Mouse (Mus musculus): ENCODE measurements around the gene Prss21. TPM values are rescaled to one million over a fixed set of nuclear protein-coding genes. Genes with fewer than 3 reads are reported as not detected.

Prss21 gene
- polyA plus RNA-seq, 1 experiment from 2014 or later = not detected

DNA sequence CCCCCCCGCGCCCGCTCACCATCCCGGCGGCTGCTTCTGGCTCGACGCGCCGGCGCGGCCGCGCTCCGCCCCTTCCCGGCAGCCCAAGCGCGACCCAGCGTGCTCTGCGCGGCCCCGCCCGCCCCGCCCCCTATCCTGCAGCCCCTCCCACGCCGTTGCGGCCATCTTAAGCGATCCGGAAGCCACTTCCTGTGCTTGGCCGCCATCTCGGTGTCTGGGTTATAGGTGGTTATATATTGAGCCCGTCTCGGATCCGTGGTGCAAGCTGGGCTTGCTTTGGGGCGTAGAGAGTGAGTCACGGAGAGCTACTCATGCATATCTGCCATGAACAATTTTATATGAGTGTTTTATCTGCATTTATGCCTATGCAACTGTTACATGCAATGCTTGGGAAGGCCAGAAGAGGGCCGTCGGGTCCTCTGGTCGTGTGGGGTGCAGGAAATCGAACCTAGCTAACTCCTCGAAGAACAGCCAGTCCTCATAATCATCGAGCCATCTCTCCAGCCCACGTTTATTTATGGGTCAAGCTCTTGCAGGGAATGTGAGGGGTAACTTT, 38.7 kb upstream of the Prss21 start, which contains the start of gene Elob:
Gene Elob, minus strand, starts transcription at position 73 of the 556 bp plus-strand sequence.
- peaks cover 24% of the 10 kb centered on the region for H3K36me3 ChIP-seq (ENCODE audit: control insufficient read depth, insufficient read depth, low read length)
- peaks cover 12% of the 10 kb centered on the region for H3K4me1 ChIP-seq (replicated peaks; ENCODE audit: control insufficient read depth, insufficient read depth, low read length)
- H3K27ac ChIP-seq (ENCODE audit: low read length) = peak within 1 kb of the TSS; percentile 96
- H3K9ac ChIP-seq (ENCODE audit: low read length) = peak within 1 kb of the TSS; percentile 94
- H3K4me3 ChIP-seq (ENCODE audit: low read length) = peak within 1 kb of the TSS; percentile 86
- H3K4me2 ChIP-seq (ENCODE audit: low read depth, low read length) = peak within 1 kb of the TSS; percentile 88
- WGBS = under 1% methylated on average over 30 of the region's 42 CpGs
- 0 out of 2 replicates have a peak, but pooled peaks cover 4% of the 10 kb centered on the region for H3K9me3 ChIP-seq (ENCODE audit: control insufficient read depth, low read length)
- H3K27me3 ChIP-seq (ENCODE audit: control insufficient read depth, insufficient read depth, low read depth, low read length) = peaks cover 10% of the 10 kb centered on the region
- ATAC-seq (ENCODE audit: low read depth) = peak; percentile 96

GRCm38 (mm10) chr17:23831201-23831600, 36.7 kb upstream of the Prss21 start:
- 0 out of 2 replicates have a peak, but pooled peaks cover 4% of the 10 kb centered on the region for H3K9me3 ChIP-seq (ENCODE audit: control insufficient read depth, low read length)
- H3K4me3 ChIP-seq (ENCODE audit: low read length) = no peak overlapping the region
- H3K9ac ChIP-seq (ENCODE audit: low read length) = no peak overlapping the region
- ATAC-seq (ENCODE audit: low read depth) = no peak
- H3K27me3 ChIP-seq (ENCODE audit: control insufficient read depth, insufficient read depth, low read depth, low read length) = peaks cover 10% of the 10 kb centered on the region
- peaks cover 9% of the 10 kb centered on the region for H3K36me3 ChIP-seq (ENCODE audit: control insufficient read depth, insufficient read depth, low read length)
- H3K27ac ChIP-seq (ENCODE audit: low read length) = no peak overlapping the region
- H3K4me1 ChIP-seq (replicated peaks; ENCODE audit: control insufficient read depth, insufficient read depth, low read length) = peaks cover 12% of the 10 kb centered on the region
- WGBS = 95% methylated on average over 1 of the region's 1 CpGs
- H3K4me2 ChIP-seq (ENCODE audit: low read depth, low read length) = no peak overlapping the region

DNA sequence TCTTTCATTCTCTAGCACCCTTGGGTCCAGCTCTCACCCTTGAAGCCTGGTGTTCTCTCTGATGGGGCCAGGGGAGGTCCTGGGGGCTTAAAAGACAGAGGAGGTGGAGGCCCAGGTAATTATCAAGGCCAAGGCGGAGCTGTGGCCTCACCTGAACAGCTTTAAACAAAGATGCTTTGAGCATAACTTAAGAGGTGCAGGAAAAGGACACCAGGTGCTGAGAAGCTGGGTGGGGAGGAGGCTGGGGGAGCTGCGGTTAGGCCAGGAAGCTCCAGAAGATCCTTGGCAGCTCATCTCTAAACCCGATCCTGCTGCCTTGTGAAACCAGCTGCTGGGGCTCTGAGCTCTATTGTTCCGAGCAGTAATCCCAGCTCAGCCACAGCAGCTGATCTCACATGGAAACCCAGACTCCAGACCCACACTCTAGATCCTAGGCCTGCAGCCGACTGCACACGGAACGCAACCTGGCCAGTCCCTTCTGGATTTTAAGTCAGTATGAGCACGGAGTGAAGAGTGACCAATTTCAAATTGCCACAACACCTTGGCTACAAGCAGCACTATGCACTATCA, 31.8 kb upstream of the Prss21 start, which contains the start of gene Prss33:
Gene Prss33, minus strand, starts transcription at position 51 of the 570 bp plus-strand sequence.
- H3K27me3 ChIP-seq (ENCODE audit: control insufficient read depth, insufficient read depth, low read depth, low read length) = peaks cover 8% of the 10 kb centered on the region; the same call in 1 of the 2 replicates

GRCm38 (mm10) chr17:23841145-23841544, 26.7 kb upstream of the Prss21 start:
- no peaks in the 10 kb centered on the region for H3K27me3 ChIP-seq (ENCODE audit: control insufficient read depth, insufficient read depth, low read depth, low read length)
- no peak overlapping the region for H3K4me2 ChIP-seq (ENCODE audit: low read depth, low read length)
- no peak overlapping the region for H3K9ac ChIP-seq (ENCODE audit: low read length)
- 27% methylated on average over 4 of the region's 4 CpGs for WGBS
- H3K27ac ChIP-seq (ENCODE audit: low read length) = no peak overlapping the region
- no peaks in the 10 kb centered on the region for H3K4me1 ChIP-seq (replicated peaks; ENCODE audit: control insufficient read depth, insufficient read depth, low read length)
- no peak overlapping the region for H3K4me3 ChIP-seq (ENCODE audit: low read length)
- no peaks in the 10 kb centered on the region for H3K36me3 ChIP-seq (ENCODE audit: control insufficient read depth, insufficient read depth, low read length)
- ATAC-seq (ENCODE audit: low read depth) = 0 out of 2 replicates have a peak, but pooled peaks have one; percentile 19
- H3K9me3 ChIP-seq (ENCODE audit: control insufficient read depth, low read length) = no peaks in the 10 kb centered on the region

More for the DNA sequence above, 31.8 kb upstream of the Prss21 start, which contains the start of gene Prss33:
- Histone ChIP-seq H3K9me3 (ENCODE audit: control insufficient read depth, low read length) (no peaks in the 10 kb centered on the region), H3K36me3 (ENCODE audit: control insufficient read depth, insufficient read depth, low read length) (no peaks in the 10 kb centered on the region), H3K4me1 (replicated peaks; ENCODE audit: control insufficient read depth, insufficient read depth, low read length) (no peaks in the 10 kb centered on the region), H3K9ac (ENCODE audit: low read length) (no peak within 1 kb of the TSS), H3K4me2 (ENCODE audit: low read depth, low read length) (no peak within 1 kb of the TSS), H3K27ac (ENCODE audit: low read length) (no peak within 1 kb of the TSS), H3K4me3 (ENCODE audit: low read length) (no peak within 1 kb of the TSS)
- no peak for ATAC-seq (ENCODE audit: low read depth)
- WGBS = 66% methylated on average over 8 of the region's 8 CpGs

DNA sequence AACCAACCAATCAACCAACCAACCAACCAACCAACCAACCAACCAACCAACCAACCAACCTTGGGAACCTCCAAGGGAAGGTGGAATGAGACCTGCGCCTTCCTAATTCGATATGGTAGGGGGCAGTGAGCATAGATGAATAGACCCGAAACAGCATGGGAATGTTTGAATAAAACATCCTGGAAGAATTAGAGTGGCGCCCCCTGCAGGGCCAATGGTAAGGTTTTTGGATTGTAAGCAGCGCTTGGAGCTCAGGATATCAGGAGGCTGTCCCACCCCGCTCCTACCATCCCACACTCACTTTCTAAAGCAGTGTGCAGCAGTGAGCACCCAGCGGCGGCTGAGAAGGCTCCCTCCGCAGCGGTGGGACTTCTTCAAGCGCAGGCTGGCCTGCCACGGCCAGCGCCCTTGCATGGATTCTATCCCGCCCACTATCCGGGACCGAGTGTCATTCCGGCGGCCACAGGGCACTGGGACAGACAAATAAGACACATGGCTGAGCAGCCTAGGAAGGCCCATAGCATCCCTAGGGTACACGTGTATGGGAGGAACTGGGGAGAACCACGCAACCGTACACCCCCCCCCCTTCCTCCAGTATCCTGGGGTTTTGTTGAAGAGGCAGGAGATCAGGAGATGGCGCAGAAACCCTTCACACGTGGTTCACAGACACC, 24.6 kb upstream of the Prss21 start:
- no peak overlapping the region for H3K4me3 ChIP-seq (ENCODE audit: low read length)

GRCm38 (mm10) chr17:23843812-23844273, 24.0 kb upstream of the Prss21 start, which contains the start of the genes Prss32 and Prss41:
Gene Prss32 (plus strand): TSS chr17:23843855.
Gene Prss41 (minus strand): TSS chr17:23844172.
- Histone ChIP-seq H3K27me3 (ENCODE audit: control insufficient read depth, insufficient read depth, low read depth, low read length) (no peaks in the 10 kb centered on the region), H3K9me3 (ENCODE audit: control insufficient read depth, low read length) (no peaks in the 10 kb centered on the region), H3K27ac (ENCODE audit: low read length) (no peak within 1 kb of the TSS), H3K36me3 (ENCODE audit: control insufficient read depth, insufficient read depth, low read length) (no peaks in the 10 kb centered on the region), H3K4me3 (ENCODE audit: low read length) (no peak within 1 kb of the TSS), H3K4me2 (ENCODE audit: low read depth, low read length) (peak within 1 kb of the TSS; percentile 35), H3K9ac (ENCODE audit: low read length) (no peak within 1 kb of the TSS), H3K4me1 (replicated peaks; ENCODE audit: control insufficient read depth, insufficient read depth, low read length) (no peaks in the 10 kb centered on the region)
- ATAC-seq (ENCODE audit: low read depth) = peak; percentile 49; the same call in 1 of the 2 replicates
- 12% methylated on average over 19 of the region's 19 CpGs for WGBS

More for the DNA sequence above, 24.6 kb upstream of the Prss21 start:
- peak overlapping the region; percentile 35; the same call in 1 of the 2 replicates for H3K4me2 ChIP-seq (ENCODE audit: low read depth, low read length)
- no peak overlapping the region for H3K9ac ChIP-seq (ENCODE audit: low read length)
- no peak overlapping the region for H3K27ac ChIP-seq (ENCODE audit: low read length)
- H3K36me3 ChIP-seq (ENCODE audit: control insufficient read depth, insufficient read depth, low read length) = no peaks in the 10 kb centered on the region
- whole genome bisulfite sequencing = 44% methylated on average over 23 of the region's 23 CpGs
- H3K27me3 ChIP-seq (ENCODE audit: control insufficient read depth, insufficient read depth, low read depth, low read length) = no peaks in the 10 kb centered on the region
- no peaks in the 10 kb centered on the region for H3K4me1 ChIP-seq (replicated peaks; ENCODE audit: control insufficient read depth, insufficient read depth, low read length)
- ATAC-seq (ENCODE audit: low read depth) = peak; percentile 36; the same call in 1 of the 2 replicates
- no peaks in the 10 kb centered on the region for H3K9me3 ChIP-seq (ENCODE audit: control insufficient read depth, low read length)

DNA sequence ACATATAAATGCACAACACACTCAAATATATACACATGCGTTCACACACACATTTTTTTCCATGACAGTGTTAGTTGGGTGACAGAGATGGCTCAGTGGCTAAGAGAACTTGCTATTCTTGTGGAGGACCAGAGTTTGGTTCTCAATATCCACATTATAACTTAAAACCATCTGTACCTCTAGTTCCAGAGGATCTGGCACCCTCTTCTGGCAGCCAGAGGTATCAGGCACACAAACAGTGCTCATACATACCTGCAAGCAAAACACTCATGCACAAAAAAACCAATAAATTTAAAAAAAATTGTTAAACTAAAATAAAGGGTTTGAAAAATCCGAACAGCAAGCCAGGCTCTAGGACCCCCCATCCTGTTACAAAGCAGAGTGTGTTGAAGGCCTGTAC, 17.8 kb upstream of the Prss21 start:
- Histone ChIP-seq H3K27me3 (ENCODE audit: control insufficient read depth, insufficient read depth, low read depth, low read length) (no peaks in the 10 kb centered on the region), H3K9ac (ENCODE audit: low read length) (no peak overlapping the region), H3K4me2 (ENCODE audit: low read depth, low read length) (no peak overlapping the region), H3K4me1 (replicated peaks; ENCODE audit: control insufficient read depth, insufficient read depth, low read length) (no peaks in the 10 kb centered on the region), H3K9me3 (ENCODE audit: control insufficient read depth, low read length) (no peaks in the 10 kb centered on the region), H3K4me3 (ENCODE audit: low read length) (no peak overlapping the region), H3K27ac (ENCODE audit: low read length) (no peak overlapping the region), H3K36me3 (ENCODE audit: control insufficient read depth, insufficient read depth, low read length) (no peaks in the 10 kb centered on the region)
- no peak for ATAC-seq (ENCODE audit: low read depth)
- WGBS = 58% methylated on average over 2 of the region's 2 CpGs

- Histone ChIP-seq H3K4me1 (replicated peaks; ENCODE audit: control insufficient read depth, insufficient read depth, low read length) (no peaks in the 10 kb centered on the region), H3K9ac (ENCODE audit: low read length) (no peak overlapping the region), H3K36me3 (ENCODE audit: control insufficient read depth, insufficient read depth, low read length) (no peaks in the 10 kb centered on the region), H3K4me2 (ENCODE audit: low read depth, low read length) (no peak overlapping the region), H3K27me3 (ENCODE audit: control insufficient read depth, insufficient read depth, low read depth, low read length) (no peaks in the 10 kb centered on the region), H3K27ac (ENCODE audit: low read length) (no peak overlapping the region), H3K9me3 (ENCODE audit: control insufficient read depth, low read length) (no peaks in the 10 kb centered on the region), H3K4me3 (ENCODE audit: low read length) (no peak overlapping the region)
- 48% methylated on average over 18 of the region's 19 CpGs for WGBS
- peak; percentile 53; the same call in 1 of the 2 replicates for ATAC-seq (ENCODE audit: low read depth)
These were observed 16.8 kb upstream of the Prss21 start for GRCm38 (mm10) chr17:23850853-23851749.

All from lung, embryonic 16.5 days (tissue).